Mouse (Mus musculus) yolk sac, embryonic 10.5 days (tissue): ENCODE measurements around the gene Rpl23a.

ENCODE experiments used
- DNase-seq: peaks from one replicate; pipeline ENCODE4 v3.0.0-alpha.2; 2017; ENCODE audit warnings: low spot score

Rpl23a gene

GRCm38 (mm10) chr11:78182961-78183844 is at the start of gene Rpl23a:
TSS of gene Rpl23a (minus strand) at chr11:78183584.
- DNase-seq: peak; percentile 93

GRCm38 (mm10) chr11:78231518-78231917 is 48.1 kb upstream of the Rpl23a start:
- no peak for DNase-seq

DNA sequence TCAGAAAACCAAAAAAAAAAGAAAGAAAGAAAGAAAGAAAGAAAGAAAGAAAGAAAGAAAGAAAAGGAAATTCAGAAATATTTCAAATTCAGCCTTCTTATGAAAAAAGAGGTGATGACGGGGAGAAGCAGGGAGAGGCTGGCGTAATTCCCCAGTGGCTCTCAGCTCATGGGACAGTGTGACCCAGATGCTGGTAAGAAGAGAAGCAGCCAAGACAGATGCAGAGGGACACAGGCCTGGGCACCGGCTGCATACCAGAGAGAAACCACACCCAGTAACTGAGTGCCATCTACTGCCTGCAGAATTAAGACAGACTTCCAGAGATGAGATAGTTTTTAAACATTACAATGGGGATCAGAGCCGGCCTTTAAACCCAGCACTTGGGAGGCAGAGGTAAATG is 40.2 kb upstream of the Rpl23a start:
- no peak for DNase-seq

DNA sequence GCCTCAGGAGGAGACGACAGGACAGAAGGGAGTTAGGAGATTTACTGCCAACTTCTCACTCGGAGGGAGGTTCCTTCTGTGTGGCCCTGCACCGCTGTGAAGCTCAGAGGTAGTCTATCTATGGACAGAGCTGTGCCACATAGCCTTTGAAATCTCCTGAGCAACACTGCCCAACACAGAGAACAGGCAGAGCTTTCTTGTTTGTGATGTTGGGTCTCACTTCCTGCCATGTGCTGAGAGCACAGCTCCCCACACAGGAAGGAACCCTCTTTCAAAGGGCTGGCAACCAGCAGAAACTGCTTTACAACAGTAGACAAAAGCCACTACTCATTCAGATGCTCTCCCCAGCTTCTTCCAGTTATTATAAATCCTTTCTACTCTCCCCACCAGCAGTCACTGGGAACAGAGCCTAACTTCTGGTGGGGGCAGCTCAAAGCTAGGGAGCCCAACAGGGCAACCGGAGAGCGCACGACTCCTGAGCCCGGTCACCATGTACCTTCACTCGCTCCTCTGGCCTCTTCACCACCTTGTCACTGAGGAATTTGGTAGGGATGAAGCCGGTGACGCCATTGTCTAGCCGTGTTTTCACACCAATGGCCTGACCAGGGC is 32.4 kb upstream of the Rpl23a start:
- DNase-seq: no peak

GRCm38 (mm10) chr11:78213086-78213817 is 29.9 kb upstream of the Rpl23a start:
- DNase-seq: no peak

DNA sequence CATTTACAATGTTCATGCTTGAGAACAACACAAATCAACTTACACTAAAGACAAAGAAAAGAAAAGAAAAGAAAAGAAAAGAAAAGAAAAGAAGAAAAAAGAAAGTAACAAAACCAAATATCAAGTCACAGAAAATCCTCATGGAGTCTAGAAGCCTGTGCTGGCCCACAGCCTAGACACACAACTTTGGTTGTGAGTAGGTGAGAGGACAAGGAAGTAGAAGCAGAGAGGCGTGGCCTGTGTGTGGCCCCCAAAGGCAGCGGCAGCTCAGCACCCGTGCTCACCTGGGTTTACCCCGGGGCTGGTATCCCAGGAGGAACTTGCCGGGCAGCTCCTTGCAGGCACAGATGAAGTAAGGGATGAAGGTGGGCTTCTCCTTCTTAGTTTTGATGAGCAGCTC is 28.1 kb upstream of the Rpl23a start:
- DNase-seq: no peak

GRCm38 (mm10) chr11:78210615-78211014 is 27.2 kb upstream of the Rpl23a start:
- no peak for DNase-seq

GRCm38 (mm10) chr11:78209886-78210285 is 26.5 kb upstream of the Rpl23a start:
- DNase-seq: no peak

DNA sequence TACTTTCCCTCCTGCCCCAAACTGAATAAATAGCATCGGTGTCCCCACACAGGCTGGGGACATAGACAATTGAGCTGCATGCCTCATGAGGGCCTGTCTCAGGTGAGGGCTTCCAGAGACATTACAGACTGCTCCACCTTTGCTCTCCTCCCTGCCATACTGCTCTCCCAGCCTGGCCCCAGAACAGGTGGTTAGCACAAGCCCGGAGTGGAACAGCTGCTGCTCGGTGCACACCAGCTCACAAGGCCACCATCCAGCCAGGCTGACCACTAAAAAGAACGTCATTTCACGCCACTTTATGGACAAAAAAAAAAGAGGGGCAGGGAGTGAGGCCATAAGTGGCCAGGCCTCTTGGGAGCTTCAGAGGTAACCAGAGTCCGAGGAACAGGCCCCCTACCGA is 23.8 kb upstream of the Rpl23a start:
- DNase-seq: no peak

- no peak for DNase-seq
Measured at GRCm38 (mm10) chr11:78205361-78206206, 22.2 kb upstream of the Rpl23a start.

DNA sequence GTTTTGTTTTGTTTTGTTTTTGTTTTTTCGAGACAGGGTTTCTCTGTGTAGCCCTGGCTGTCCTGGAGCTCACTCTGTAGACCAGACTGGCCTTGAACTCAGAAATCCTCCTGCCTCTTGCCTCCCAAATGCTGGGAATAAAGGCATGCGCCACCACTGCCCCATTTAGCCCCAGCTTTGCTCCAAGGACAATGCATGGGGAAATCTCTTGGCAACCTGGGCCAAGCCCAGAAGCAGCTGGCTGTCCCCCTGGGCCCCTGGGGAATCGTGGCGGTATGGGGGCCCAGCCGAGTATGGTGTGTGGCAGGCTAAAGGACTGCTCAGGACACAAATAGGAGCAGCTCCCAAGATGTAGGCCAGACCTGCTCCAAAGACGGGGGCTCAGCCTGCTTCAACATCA is 20.9 kb upstream of the Rpl23a start:
- DNase-seq: no peak

DNA sequence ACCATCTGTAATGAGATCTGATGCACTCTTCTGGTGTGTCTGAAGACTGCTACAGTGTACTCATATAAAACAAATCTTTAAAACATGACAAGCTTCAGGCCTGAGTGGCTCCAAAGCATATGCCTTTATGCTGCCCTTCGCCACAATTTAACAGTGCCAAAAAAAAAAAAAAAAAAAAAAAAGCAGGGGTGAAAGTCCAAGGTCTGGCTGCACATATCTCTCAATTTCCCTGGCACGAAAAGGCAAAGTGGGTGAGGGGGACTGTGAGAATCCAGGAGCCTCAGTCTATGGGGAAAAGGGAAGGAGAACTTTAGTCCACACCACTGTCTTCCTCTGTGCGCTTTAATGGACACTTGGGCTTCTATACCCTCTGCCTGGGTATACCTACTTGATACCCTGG is 19.0 kb upstream of the Rpl23a start:
- no peak for DNase-seq

DNA sequence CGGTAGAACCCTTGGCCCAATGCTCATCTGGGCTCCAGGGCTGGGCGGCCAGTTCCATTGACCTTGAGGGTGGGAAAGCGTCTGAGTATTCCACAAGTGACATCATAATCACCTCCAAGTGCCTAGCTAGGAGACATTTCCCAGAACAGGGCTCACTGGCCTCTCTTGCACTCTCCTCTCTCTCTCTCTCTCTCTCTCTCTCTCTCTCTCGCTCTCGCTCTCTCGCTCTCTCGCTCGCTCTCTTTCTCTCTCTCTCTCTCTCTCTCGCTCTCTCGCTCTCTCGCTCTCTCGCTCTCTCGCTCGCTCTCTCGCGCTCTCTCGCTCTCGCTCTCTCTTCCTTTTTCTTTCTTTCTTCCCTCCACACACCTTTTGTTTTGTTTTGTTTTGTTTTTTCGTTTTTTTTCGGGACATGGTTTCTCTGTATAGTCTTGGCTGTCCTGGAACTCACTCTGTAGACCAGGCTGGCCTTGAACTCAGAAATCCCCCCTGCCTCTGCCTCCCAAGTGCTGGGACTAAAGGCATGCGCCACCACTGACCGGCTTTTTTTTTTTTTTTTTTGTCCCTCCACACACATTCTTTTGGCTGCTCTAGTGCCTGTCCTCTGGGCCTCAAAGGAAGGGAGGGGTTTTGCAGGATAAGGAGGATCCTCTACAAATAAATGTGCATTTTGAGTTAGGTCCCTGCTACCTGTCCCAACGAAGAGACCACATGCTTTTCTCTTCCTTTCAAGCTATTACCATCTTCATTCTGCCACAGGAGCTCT is 11.9 kb upstream of the Rpl23a start:
- no peak for DNase-seq

- peak; percentile 89 for DNase-seq
Measured at GRCm38 (mm10) chr11:78194411-78195100, 11.2 kb upstream of the Rpl23a start.

GRCm38 (mm10) chr11:78193113-78193512 is 9.7 kb upstream of the Rpl23a start, which contains the start of gene Proca1:
TSS of gene Proca1 (plus strand) at chr11:78193392.
- no peak for DNase-seq

GRCm38 (mm10) chr11:78190041-78190440 is 6.7 kb upstream of the Rpl23a start:
- no peak for DNase-seq

GRCm38 (mm10) chr11:78189234-78190040 is 6.1 kb upstream of the Rpl23a start:
- peak; percentile 83 for DNase-seq

- peak; percentile 88 for DNase-seq
Measured at GRCm38 (mm10) chr11:78188331-78189233, 5.2 kb upstream of the Rpl23a start, which contains the start of gene Rab34. TSS of gene Rab34 (plus strand) at chr11:78188430.
